ENCODE assay signal across 8 mouse cellular contexts in genomic region chr6:83032769-83033191, GRCm38 (mm10). TPM values are rescaled to one million over a fixed set of nuclear protein-coding genes. Genes with fewer than 3 reads are reported as not detected.
DNase-seq lines count a peak whose midpoint lies in the region; ATAC-seq and TF ChIP-seq lines count a peak whose summit lies in the region.

No protein-coding gene starts in this region.

- WGBS in lung, embryonic 14.5 days, result 0% methylated on average over 31 of the region's 31 CpGs
- under 1% methylated on average over 31 of the region's 31 CpGs for WGBS in neural tube, embryonic 15.5 days

- peak; percentile 63 for DNase-seq in CD4-positive, CD25-positive, alpha-beta regulatory T cell, adult 2 months (ENCODE audit: low read depth, low spot score)
- peak; percentile 68 for DNase-seq in Muller cell, postnatal 12 days (ENCODE audit: inconsistent ontology term)
- peak; percentile 67 for DNase-seq in lung, embryonic 14.5 days
- peak; percentile 37 to 61 for DNase-seq in urinary bladder, postnatal 4 days (ENCODE audit: low spot score in 2 of 2)
- DNase-seq in left cerebral cortex, postnatal 14 days (ENCODE audit: low spot score in 2 of 2), result no peak

- H3K27ac ChIP-seq in lung, embryonic 14.5 days (ENCODE audit: low read depth), result peak overlapping the region; percentile 93
- no peak overlapping the region for H3K27ac ChIP-seq in neural tube, embryonic 15.5 days (replicated peaks)

- no peaks in the 10 kb centered on the region for H3K9me3 ChIP-seq in lung, embryonic 14.5 days (ENCODE audit: low read depth, low read length)
- no peaks in the 10 kb centered on the region for H3K9me3 ChIP-seq in neural tube, embryonic 15.5 days (replicated peaks)

- peak; percentile 24; the same call in 1 of the 2 replicates for TF ChIP-seq CTCF in lung, embryonic 14.5 days (IDR thresholded peaks at IDR 0.05; ENCODE audit: low read depth)

- H3K27me3 ChIP-seq in lung, embryonic 14.5 days (ENCODE audit: insufficient read depth, low read length), result no peaks in the 10 kb centered on the region
- H3K27me3 ChIP-seq in neural tube, embryonic 15.5 days (replicated peaks), result peaks cover 54% of the 10 kb centered on the region

- peak overlapping the region; percentile 78 for H3K4me2 ChIP-seq in lung, embryonic 14.5 days
- H3K4me2 ChIP-seq in neural tube, embryonic 15.5 days, result peak overlapping the region; percentile 74

- H3K4me3 ChIP-seq in lung, embryonic 14.5 days (ENCODE audit: low read depth, low read length), result peak overlapping the region; percentile 55
- peak overlapping the region; percentile 47 for H3K4me3 ChIP-seq in neural tube, embryonic 15.5 days (replicated peaks)

- H3K36me3 ChIP-seq in lung, embryonic 14.5 days (ENCODE audit: insufficient read depth), result no peaks in the 10 kb centered on the region
- no peaks in the 10 kb centered on the region for H3K36me3 ChIP-seq in neural tube, embryonic 15.5 days

- 0 out of 2 replicates have a peak, but pooled peaks cover 9% of the 10 kb centered on the region for H3K4me1 ChIP-seq in lung, embryonic 14.5 days (ENCODE audit: insufficient read depth)
- H3K4me1 ChIP-seq in neural tube, embryonic 15.5 days, result peaks cover 23% of the 10 kb centered on the region

- intact Hi-C loops in left cerebral cortex, postnatal 14 days (cut with DNase I), result no loop called here

- peak overlapping the region; percentile 66 for H3K9ac ChIP-seq in lung, embryonic 14.5 days
- peak overlapping the region; percentile 48 for H3K9ac ChIP-seq in neural tube, embryonic 15.5 days (replicated peaks)

- peak; percentile 77 for ATAC-seq in erythroid progenitor cell, adult 5-6 weeks (replicated peaks; ENCODE audit: low FRiP score, poor library complexity, severe bottlenecking)
- peak; percentile 54 for ATAC-seq in inflammation-experienced regulatory T-cells, adult 6 months
- ATAC-seq in lung, embryonic 14.5 days (ENCODE audit: insufficient read depth), result peak; percentile 21
- peak; percentile 36; the same call in 1 of the 2 replicates for ATAC-seq in neural tube, embryonic 15.5 days (ENCODE audit: low FRiP score)

RNA-seq across cellular contexts. Expression of gene Dok1, which starts 0.5 kb away (rescaled TPM):
- total RNA-seq in erythroid progenitor cell, adult 5-6 weeks (2015; ENCODE audit: low replicate concordance), result 20.5 and 27.4 TPM in 2 replicates
- total RNA-seq in erythroid progenitor cell, adult 5-6 weeks (2017; ENCODE audit: low replicate concordance), result 26.9 and 34.7 TPM in 2 replicates
- 10 to 100 TPM; 23.6 to 36.1 (median 30.4) TPM for polyA plus RNA-seq in inflammation-experienced regulatory T-cells, adult 6 months (2017; shearing (Covaris generic))
- 11.9 and 12.0 TPM in 2 replicates for polyA plus RNA-seq in lung, embryonic 14.5 days (2014; fragmentation: Nextera tagmentation; extraction: Ambion mirVana)
- 2.4 and 6.8 TPM in 2 replicates for polyA plus RNA-seq in neural tube, embryonic 15.5 days (2015; fragmentation: Nextera tagmentation; extraction: Ambion mirVana)
- total RNA-seq in left cerebral cortex, postnatal 14 days (2021), result 1 to 10 TPM; 1.5 to 2.3 TPM

RNA-seq across cellular contexts. Expression of gene Loxl3, which starts 1.2 kb away (rescaled TPM):
- 0.84 and 3.6 TPM in 2 replicates for total RNA-seq in erythroid progenitor cell, adult 5-6 weeks (2015; ENCODE audit: low replicate concordance)
- 0.38 and 3.2 TPM in 2 replicates for total RNA-seq in erythroid progenitor cell, adult 5-6 weeks (2017; ENCODE audit: low replicate concordance)
- not detected for polyA plus RNA-seq in inflammation-experienced regulatory T-cells, adult 6 months (2017; shearing (Covaris generic))
- polyA plus RNA-seq in lung, embryonic 14.5 days (2014; fragmentation: Nextera tagmentation; extraction: Ambion mirVana), result 19.5 and 19.8 TPM in 2 replicates
- 7.6 and 8.6 TPM in 2 replicates for polyA plus RNA-seq in neural tube, embryonic 15.5 days (2015; fragmentation: Nextera tagmentation; extraction: Ambion mirVana)
- 1 to 10 TPM; 3.0 to 3.3 TPM for total RNA-seq in left cerebral cortex, postnatal 14 days (2021)

RNA-seq across cellular contexts. Expression of gene Aup1, which starts 21.5 kb away (rescaled TPM):
- 275 and 371 TPM in 2 replicates for total RNA-seq in erythroid progenitor cell, adult 5-6 weeks (2015; ENCODE audit: low replicate concordance)
- 190 and 242 TPM in 2 replicates for total RNA-seq in erythroid progenitor cell, adult 5-6 weeks (2017; ENCODE audit: low replicate concordance)
- polyA plus RNA-seq in inflammation-experienced regulatory T-cells, adult 6 months (2017; shearing (Covaris generic)), result 100 to 1,000 TPM; 423 to 474 (median 448) TPM
- 134 and 144 TPM in 2 replicates for polyA plus RNA-seq in lung, embryonic 14.5 days (2014; fragmentation: Nextera tagmentation; extraction: Ambion mirVana)
- polyA plus RNA-seq in neural tube, embryonic 15.5 days (2015; fragmentation: Nextera tagmentation; extraction: Ambion mirVana), result 182 and 185 TPM in 2 replicates
- 100 to 1,000 TPM; 104 to 113 TPM for total RNA-seq in left cerebral cortex, postnatal 14 days (2021)

RNA-seq across cellular contexts. Expression of gene Htra2, which starts 22.3 kb away (rescaled TPM):
- 114 and 126 TPM in 2 replicates for total RNA-seq in erythroid progenitor cell, adult 5-6 weeks (2015; ENCODE audit: low replicate concordance)
- total RNA-seq in erythroid progenitor cell, adult 5-6 weeks (2017; ENCODE audit: low replicate concordance), result 65.7 and 87.8 TPM in 2 replicates
- polyA plus RNA-seq in inflammation-experienced regulatory T-cells, adult 6 months (2017; shearing (Covaris generic)), result 10 to 100 TPM; 23.5 to 29.2 (median 28.4) TPM
- polyA plus RNA-seq in lung, embryonic 14.5 days (2014; fragmentation: Nextera tagmentation; extraction: Ambion mirVana), result 44.0 and 45.0 TPM in 2 replicates
- polyA plus RNA-seq in neural tube, embryonic 15.5 days (2015; fragmentation: Nextera tagmentation; extraction: Ambion mirVana), result 80.8 and 83.1 TPM in 2 replicates
- 10 to 100 TPM; 52.2 to 57.5 TPM for total RNA-seq in left cerebral cortex, postnatal 14 days (2021)

RNA-seq across cellular contexts. Expression of gene Dqx1, which starts 24.9 kb away (rescaled TPM):
- total RNA-seq in erythroid progenitor cell, adult 5-6 weeks (2015; ENCODE audit: low replicate concordance), result 2.5 and 6.8 TPM in 2 replicates
- 3.7 and 3.9 TPM in 2 replicates for total RNA-seq in erythroid progenitor cell, adult 5-6 weeks (2017; ENCODE audit: low replicate concordance)
- 1 to 10 TPM; 2.1 to 2.7 (median 2.7) TPM for polyA plus RNA-seq in inflammation-experienced regulatory T-cells, adult 6 months (2017; shearing (Covaris generic))
- polyA plus RNA-seq in lung, embryonic 14.5 days (2014; fragmentation: Nextera tagmentation; extraction: Ambion mirVana), result 0.62 and 1.3 TPM in 2 replicates
- polyA plus RNA-seq in neural tube, embryonic 15.5 days (2015; fragmentation: Nextera tagmentation; extraction: Ambion mirVana), result 0.45 and 1.7 TPM in 2 replicates
- under 1 TPM; 0.44 to 0.79 TPM for total RNA-seq in left cerebral cortex, postnatal 14 days (2021)

Comparison
In these comparisons a context has a peak if more than half of its experiments do, and no peak if none do; other contexts are left out.
1. DNase-seq: peak in CD4-positive, CD25-positive, alpha-beta regulatory T cell, adult 2 months (single experiment), Muller cell, postnatal 12 days (single experiment), lung, embryonic 14.5 days (single experiment) and urinary bladder, postnatal 4 days (2 of 2); none in left cerebral cortex, postnatal 14 days (0 of 2).
2. ATAC-seq: peak in every context shown above with its lines; median percentile 77 in erythroid progenitor cell, adult 5-6 weeks; 54 in inflammation-experienced regulatory T-cells, adult 6 months; 36 in neural tube, embryonic 15.5 days; 21 in lung, embryonic 14.5 days.